Mouse (Mus musculus) MEL (cell line): ENCODE data around the gene Caap1. TPM values are rescaled to one million over a fixed set of nuclear protein-coding genes. Genes with fewer than 3 reads are reported as not detected.

Source experiments
- DNase-seq: peaks from one replicate; pipeline ENCODE4 v3.0.0; 2011; ENCODE audit warnings: low read depth, low spot score
- H3K27ac ChIP-seq: 2 replicates; pipeline ENCODE4 v1.5.1; 2012; ENCODE audit warnings: low read depth, mild to moderate bottlenecking, control low read depth, low read length, moderate library complexity; ENCODE audit not compliant: control insufficient read depth
- H3K27me3 ChIP-seq, 2 experiments: fragments of 150-350 bp in 1 of 2; sonication (generic) in 1 of 2; 2 replicates each; pipeline ENCODE4 v1.6.1; 2012; ENCODE audit warnings: low read length in 2 of 2, mild to moderate bottlenecking in 2 of 2, improper control_type of control experiment in 1 of 2, moderate library complexity in 1 of 2; ENCODE audit not compliant: insufficient read depth in 2 of 2, control insufficient read depth in 1 of 2
- H3K36me3 ChIP-seq, 2 experiments: 2 replicates each; pipeline ENCODE4 v1.6.1; 2012 to 2014; ENCODE audit warnings: low read length in 2 of 2, improper control_type of control experiment in 1 of 2, inconsistent platforms in 1 of 2, mild to moderate bottlenecking in 1 of 2; ENCODE audit not compliant: insufficient read depth in 2 of 2, control insufficient read depth in 1 of 2
- H3K4me1 ChIP-seq, 2 experiments: fragments of 150-350 bp in 1 of 2; sonication (generic) in 1 of 2; 2 replicates each; pipeline ENCODE4 v1.6.1; 2012; ENCODE audit warnings: low read length in 2 of 2, improper control_type of control experiment in 1 of 2, mild to moderate bottlenecking in 1 of 2; ENCODE audit not compliant: insufficient read depth in 2 of 2, control insufficient read depth in 1 of 2
- H3K4me3 ChIP-seq, 2 experiments: fragments of 150-350 bp in 1 of 2; sonication (generic) in 1 of 2; 2 replicates each; pipeline ENCODE4 v1.5.1; 2012; ENCODE audit warnings: low read depth in 2 of 2, low read length in 2 of 2, mild to moderate bottlenecking in 2 of 2, moderate library complexity in 2 of 2, control low read depth in 1 of 2, improper control_type of control experiment in 1 of 2; ENCODE audit not compliant: control insufficient read depth in 1 of 2, insufficient read depth in 1 of 2
- H3K79me2 ChIP-seq: 2 replicates; pipeline ENCODE4 v1.6.1; 2012; ENCODE audit warnings: mild to moderate bottlenecking, low read length, moderate library complexity; ENCODE audit not compliant: control insufficient read depth, poor library complexity, insufficient read depth
- H3K9ac ChIP-seq: 2 replicates; pipeline ENCODE4 v1.6.1; 2012; ENCODE audit warnings: low read depth, mild to moderate bottlenecking, control low read depth, low read length, moderate library complexity; ENCODE audit not compliant: control insufficient read depth, poor library complexity, severe bottlenecking
- H3K9me3 ChIP-seq: fragments of 150-350 bp; sonication (generic); replicated peaks from 2 replicates; pipeline ENCODE4 v1.6.1; 2012; ENCODE audit warnings: mild to moderate bottlenecking, low read length, improper control_type of control experiment, moderate library complexity; ENCODE audit not compliant: insufficient read depth
- BHLHE40 ChIP-seq: IDR thresholded peaks from 2 replicates; pipeline ENCODE4 v1.6.1; 2012; ENCODE audit warnings: low read depth, mild to moderate bottlenecking, inconsistent platforms, low read length, improper control_type of control experiment, borderline replicate concordance
- CHD1 ChIP-seq: IDR thresholded peaks from 2 replicates; pipeline ENCODE4 v1.6.1; 2012; ENCODE audit warnings: low read depth, mild to moderate bottlenecking, inconsistent platforms, low read length, improper control_type of control experiment
- CHD2 ChIP-seq: IDR thresholded peaks from 2 replicates; pipeline ENCODE4 v1.6.1; 2011; ENCODE audit warnings: low read length, improper control_type of control experiment
- EP300 ChIP-seq, 2 experiments: IDR thresholded peaks; 2 replicates each; pipeline ENCODE4 v1.6.1; 2011; ENCODE audit warnings: improper control_type of control experiment in 2 of 2, low read length in 2 of 2, low read depth in 1 of 2, mild to moderate bottlenecking in 1 of 2
- ETS1 ChIP-seq: IDR thresholded peaks from 2 replicates; pipeline ENCODE4 v1.6.1; 2012; ENCODE audit warnings: low read depth, mild to moderate bottlenecking, inconsistent platforms, low read length, improper control_type of control experiment, moderate library complexity
- GATA1 ChIP-seq: IDR thresholded peaks from 2 replicates; pipeline ENCODE4 v1.6.1; 2011; ENCODE audit warnings: low read depth, low read length, improper control_type of control experiment
- HCFC1 ChIP-seq: IDR thresholded peaks from 2 replicates; pipeline ENCODE4 v1.6.1; 2012; ENCODE audit warnings: low read depth, mild to moderate bottlenecking, inconsistent platforms, low read length, improper control_type of control experiment, moderate library complexity
- JUND ChIP-seq: IDR thresholded peaks from 2 replicates; pipeline ENCODE4 v1.6.1; 2011; ENCODE audit warnings: low read depth, mild to moderate bottlenecking, improper control_type of control experiment, low read length
- KAT2A ChIP-seq: conservative IDR thresholded peaks from 2 replicates; pipeline ENCODE4 v1.6.1; 2012; ENCODE audit warnings: low read depth, low read length, improper control_type of control experiment, inconsistent platforms
- MAX ChIP-seq: IDR thresholded peaks from 2 replicates; pipeline ENCODE4 v1.6.1; 2011; ENCODE audit warnings: low read length, improper control_type of control experiment
- MAZ ChIP-seq: IDR thresholded peaks from 2 replicates; pipeline ENCODE4 v1.6.1; 2012; ENCODE audit warnings: low read depth, mild to moderate bottlenecking, inconsistent platforms, low read length, improper control_type of control experiment
- MXI1 ChIP-seq: IDR thresholded peaks from 2 replicates; pipeline ENCODE4 v1.6.1; 2011; ENCODE audit warnings: mild to moderate bottlenecking, low read depth, low read length, improper control_type of control experiment
- MYB ChIP-seq: IDR thresholded peaks from 2 replicates; pipeline ENCODE4 v1.6.1; 2011; ENCODE audit warnings: mild to moderate bottlenecking, low read depth, low read length, improper control_type of control experiment
- MYC ChIP-seq: IDR thresholded peaks from 2 replicates; pipeline ENCODE4 v1.6.1; 2011; ENCODE audit warnings: low read depth, mild to moderate bottlenecking, low read length, improper control_type of control experiment, moderate library complexity
- NRF1 ChIP-seq: IDR thresholded peaks from 2 replicates; pipeline ENCODE4 v1.6.1; 2014; ENCODE audit warnings: low read depth, mild to moderate bottlenecking, inconsistent platforms, low read length, improper control_type of control experiment, moderate library complexity; ENCODE audit not compliant: poor library complexity, insufficient read depth, severe bottlenecking
- POLR2A ChIP-seq, 2 experiments: IDR thresholded peaks; 2 replicates each; pipeline ENCODE4 v1.6.1; 2011 to 2012; ENCODE audit warnings: low read length in 2 of 2, mild to moderate bottlenecking in 2 of 2, control low read depth in 1 of 2, improper control_type of control experiment in 1 of 2, low read depth in 1 of 2, moderate library complexity in 1 of 2; ENCODE audit not compliant: control insufficient read depth in 1 of 2, insufficient read depth in 1 of 2, poor library complexity in 1 of 2
- POLR2AphosphoS2 ChIP-seq: IDR thresholded peaks from 2 replicates; pipeline ENCODE4 v1.6.1; 2011; ENCODE audit warnings: low read length, improper control_type of control experiment
- POLR2AphosphoS5 ChIP-seq: IDR thresholded peaks from 2 replicates; pipeline ENCODE4 v1.6.1; 2012; ENCODE audit warnings: low read depth, borderline replicate concordance, mild to moderate bottlenecking, inconsistent platforms, low read length, moderate library complexity, mixed read lengths
- RAD21 ChIP-seq: IDR thresholded peaks from 2 replicates; pipeline ENCODE4 v1.6.1; 2011; ENCODE audit warnings: mild to moderate bottlenecking, low read depth, low read length, improper control_type of control experiment
- RCOR1 ChIP-seq: IDR thresholded peaks from 2 replicates; pipeline ENCODE4 v1.6.1; 2012; ENCODE audit warnings: low read depth, mild to moderate bottlenecking, inconsistent platforms, low read length, improper control_type of control experiment
- TAL1 ChIP-seq: IDR thresholded peaks from 2 replicates; pipeline ENCODE4 v1.6.1; 2012; ENCODE audit warnings: mild to moderate bottlenecking, inconsistent platforms, low read length, moderate library complexity, mixed read lengths
- TBP ChIP-seq: IDR thresholded peaks from 2 replicates; pipeline ENCODE4 v1.8.0; 2011; ENCODE audit warnings: low read depth, low read length, improper control_type of control experiment
- TCF12 ChIP-seq: IDR thresholded peaks from 2 replicates; pipeline ENCODE4 v1.6.1; 2014; ENCODE audit warnings: low read depth, mild to moderate bottlenecking, inconsistent platforms, low read length, improper control_type of control experiment, moderate library complexity
- USF1 ChIP-seq: IDR thresholded peaks from 2 replicates; pipeline ENCODE4 v1.6.1; 2014; ENCODE audit warnings: low read depth, mild to moderate bottlenecking, inconsistent platforms, low read length, improper control_type of control experiment, moderate library complexity
- ZKSCAN1 ChIP-seq: IDR thresholded peaks from 2 replicates; pipeline ENCODE4 v1.6.1; 2012; ENCODE audit warnings: low read depth, mild to moderate bottlenecking, inconsistent platforms, low read length, improper control_type of control experiment, moderate library complexity
- ZMIZ1 ChIP-seq: IDR thresholded peaks from 2 replicates; pipeline ENCODE4 v1.6.1; 2012; ENCODE audit warnings: low read depth, mild to moderate bottlenecking, inconsistent platforms, low read length, improper control_type of control experiment, moderate library complexity
- ZNF384 ChIP-seq: IDR thresholded peaks from 2 replicates; pipeline ENCODE4 v1.6.1; 2012; ENCODE audit warnings: low read depth, mild to moderate bottlenecking, inconsistent platforms, low read length, improper control_type of control experiment
- polyA plus RNA-seq, 2 experiments: library from polyadenylated mRNA; stranded (reverse) in 1 of 2; unstranded in 1 of 2; fragments of >175 nt in 1 of 2; fragments of >200 nt in 1 of 2; gene quantifications; 2 replicates each; pipeline versions ENCODE4 v1.2.1 to v1.2.4; 2012; ENCODE audit warnings: low replicate concordance in 2 of 2, low read depth in 1 of 2; ENCODE audit not compliant: insufficient read length in 2 of 2, insufficient read depth in 1 of 2, missing spikeins in 1 of 2
- total RNA-seq: library from RNA; depleted of rRNA; stranded (reverse); fragments of 300-350 nt; gene quantifications from 2 replicates; pipeline ENCODE4 v1.2.3, GENCODE M21; 2012

Caap1 gene
- total and polyA plus RNA-seq, 3 experiments, result 12.8 to 13.9 TPM; not detected in 1

DNA sequence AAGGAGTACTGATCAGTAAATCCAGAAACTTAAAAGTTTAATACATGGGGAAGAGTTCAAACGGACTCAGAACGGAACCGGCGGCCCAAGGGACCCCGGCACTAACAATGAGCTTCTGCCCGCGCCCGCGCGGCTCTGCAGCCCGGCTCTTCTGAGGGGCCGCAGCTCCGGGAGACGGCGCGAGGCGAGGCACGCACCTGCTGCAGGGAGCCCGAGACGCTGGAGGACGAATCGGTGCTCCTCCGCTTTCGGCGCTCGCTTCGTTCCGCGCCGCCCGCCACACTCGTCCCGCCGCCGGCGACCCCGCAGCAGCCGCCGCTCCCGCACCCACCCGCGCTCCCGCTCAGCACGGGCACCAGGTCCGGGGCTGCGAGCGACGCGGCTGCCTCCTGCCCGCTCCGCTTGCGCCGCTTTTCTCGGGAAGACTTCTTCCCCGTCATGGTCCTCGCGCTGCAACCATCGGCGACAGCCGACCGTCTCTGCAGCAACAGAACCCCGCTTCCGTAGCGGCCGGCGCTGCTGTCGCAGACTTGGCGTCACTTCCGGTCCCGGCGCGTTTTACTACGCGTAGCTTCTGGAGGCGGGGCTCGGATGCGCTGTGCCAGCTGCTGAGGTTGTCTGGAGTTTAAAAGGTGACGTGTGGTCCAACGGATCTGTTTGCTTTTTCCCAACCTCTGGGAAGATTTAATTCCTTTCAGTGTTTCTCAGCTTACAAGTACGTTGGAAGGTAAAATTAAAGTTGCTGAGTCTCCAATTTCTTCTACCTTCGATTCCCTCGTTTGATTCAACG, at the start of gene Caap1, which contains the start of gene Gm10306 (continued):
- TF ChIP-seq MYB (no peak), POLR2AphosphoS5 (no peak), ZKSCAN1 (no peak), POLR2A (IDR thresholded peaks at IDR 0.05; ENCODE audit: control insufficient read depth in 1 of 2, insufficient read depth in 1 of 2, low read depth in 1 of 2, low read length in 2 of 2, poor library complexity in 1 of 2) (peak; percentile 68 to 92; a peak in 2 of 4 replicates)
- TF ChIP-seq, all 39 proteins: peak for 13

DNA sequence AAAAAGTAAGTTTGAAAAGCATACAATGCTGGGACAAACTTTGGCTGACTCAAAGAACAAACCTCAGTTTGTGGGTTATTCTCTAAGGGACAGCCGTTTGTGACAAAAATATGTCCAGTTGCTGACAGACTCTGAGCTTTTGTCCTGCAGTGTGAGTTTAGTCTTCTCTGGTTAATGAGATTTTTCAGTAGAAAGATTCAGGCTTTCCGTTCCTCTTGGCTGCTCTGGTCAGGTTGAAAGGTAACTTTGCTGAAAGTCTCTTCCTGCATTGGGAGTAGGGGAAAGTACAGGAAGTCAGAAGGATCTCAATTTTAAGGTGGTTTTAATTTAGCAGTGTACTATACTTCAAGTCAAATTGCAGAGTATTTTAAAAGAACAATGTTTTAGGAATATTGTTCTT, 49.0 kb upstream of the Caap1 start:
- DNase-seq, result no peak
- peaks cover 4 to 12% of the 10 kb centered on the region in 2 experiments for H3K4me1 ChIP-seq
- no peaks in the 10 kb centered on the region for H3K9me3 ChIP-seq
- H3K4me3 ChIP-seq, result no peak overlapping the region
- TF ChIP-seq TBP (no peak), HCFC1 (no peak), ETS1 (no peak), USF1 (no peak), CHD2 (no peak), POLR2AphosphoS2 (no peak), NRF1 (no peak), TAL1 (no peak), BHLHE40 (no peak), ZMIZ1 (no peak), POLR2A (IDR thresholded peaks at IDR 0.05; ENCODE audit: control insufficient read depth in 1 of 2, insufficient read depth in 1 of 2, low read depth in 1 of 2, low read length in 2 of 2, poor library complexity in 1 of 2) (no peak), MAZ (no peak)
- peaks cover 0 to 24% of the 10 kb centered on the region in 2 experiments; a peak in 3 of 4 replicates for H3K36me3 ChIP-seq
- H3K9ac ChIP-seq, result no peak overlapping the region
- peaks cover 23% of the 10 kb centered on the region for H3K79me2 ChIP-seq
- H3K27me3 ChIP-seq, result no peaks in the 10 kb centered on the region
- no peak overlapping the region for H3K27ac ChIP-seq

- H3K9me3 ChIP-seq, result no peaks in the 10 kb centered on the region
- peaks cover 0 to 21% of the 10 kb centered on the region in 2 experiments; a peak in 3 of 4 replicates for H3K36me3 ChIP-seq
- DNase-seq, result peak; percentile 54
- H3K4me3 ChIP-seq, result peak overlapping the region; percentile 87 to 97
- H3K4me1 ChIP-seq, result peaks cover 4 to 10% of the 10 kb centered on the region in 2 experiments
- peaks cover 27% of the 10 kb centered on the region for H3K79me2 ChIP-seq
- no peaks in the 10 kb centered on the region for H3K27me3 ChIP-seq
- H3K9ac ChIP-seq, result peak overlapping the region; percentile 88
- H3K27ac ChIP-seq, result peak overlapping the region; percentile 62
- TF ChIP-seq GATA1, result peak; percentile 9; the same call in 1 of the 2 replicates
- no peak for TF ChIP-seq RAD21
- peak; percentile 50 to 63; a peak in 3 of 4 replicates for TF ChIP-seq EP300 (IDR thresholded peaks at IDR 0.05; ENCODE audit: low read depth in 1 of 2, low read length in 2 of 2)
- TF ChIP-seq MXI1, result peak; percentile 63
- TF ChIP-seq TCF12, result peak; percentile 32; the same call in 1 of the 2 replicates
- peak; percentile 32; the same call in 1 of the 2 replicates for TF ChIP-seq ETS1
- peak; percentile 52; the same call in 1 of the 2 replicates for TF ChIP-seq CHD1
- TF ChIP-seq MYC, result no peak
- TF ChIP-seq ZNF384, result no peak
- TF ChIP-seq RCOR1, result 0 out of 2 replicates have a peak, but pooled peaks have one; percentile 12
- TF ChIP-seq MAX, result 0 out of 2 replicates have a peak, but pooled peaks have one; percentile 18
- no peak for TF ChIP-seq MYB
- TF ChIP-seq TAL1, result peak; percentile 50
- no peak for TF ChIP-seq KAT2A
- 0 out of 2 replicates have a peak, but pooled peaks have one; percentile 34 for TF ChIP-seq JUND
- TF ChIP-seq BHLHE40, result no peak
These were observed 47.9 kb upstream of the Caap1 start for GRCm38 (mm10) chr4:94604452-94605019.
